In genomic region chr3:89219546-89219945, GRCm38 (mm10) we compare ENCODE assay signal across 13 mouse cellular contexts. TPM values are rescaled to one million over a fixed set of nuclear protein-coding genes. Genes with fewer than 3 reads are reported as not detected.
DNase-seq lines count a peak whose midpoint lies in the region; ATAC-seq lines count a peak whose summit lies in the region.
"Had no signal": no experiment of that assay in that cellular context is flagged by ENCODE, and none has a peak within 500 bp of the region (broad histone marks: within the 10 kb centered on the region; RNA-seq: fewer than 3 reads in every experiment).

No protein-coding gene starts in this region.

- H3K9me3 ChIP-seq in forebrain, embryonic 10.5 days = no peaks in the 10 kb centered on the region
- H3K9me3 ChIP-seq in forebrain, embryonic 14.5 days (replicated peaks; ENCODE audit: control insufficient read depth, low read length) = no peaks in the 10 kb centered on the region
- H3K9me3 ChIP-seq: liver, embryonic 13.5 days had no signal

- H3K4me2 ChIP-seq in forebrain, embryonic 14.5 days (ENCODE audit: low read length) = no peak overlapping the region
- H3K4me2 ChIP-seq: heart, embryonic 11.5 days; liver, embryonic 13.5 days had no signal

- no peak overlapping the region for H3K9ac ChIP-seq in forebrain, embryonic 14.5 days (ENCODE audit: low read length)
- H3K9ac ChIP-seq: liver, embryonic 13.5 days had no signal

- no peak for ATAC-seq in forebrain, embryonic 14.5 days

- 55% methylated on average over 8 of the region's 8 CpGs for WGBS in forebrain, embryonic 10.5 days
- WGBS in forebrain, embryonic 14.5 days = 57% methylated on average over 8 of the region's 8 CpGs

- H3K27ac ChIP-seq in forebrain, embryonic 10.5 days = peak overlapping the region; percentile 62
- no peak overlapping the region for H3K27ac ChIP-seq in forebrain, embryonic 14.5 days (ENCODE audit: low read depth, low read length)
- H3K27ac ChIP-seq: liver, embryonic 13.5 days had no signal

- no peak for DNase-seq in forebrain, embryonic 10.5 days (ENCODE audit: extremely low spot score, low spot score)
- no peak for DNase-seq in forebrain, embryonic 14.5 days (ENCODE audit: low spot score)
- DNase-seq in kidney, postnatal 10 days = peak; percentile 4
- DNase-seq in kidney, adult 11 months = no peak
- peak; percentile 1 for DNase-seq in right cerebral cortex, postnatal 14 days
- DNase-seq in right cerebral cortex, adult 18-20 months = no peak
- no peak for DNase-seq in urinary bladder, adult 18-20 months (ENCODE audit: low spot score in 2 of 2)
- no peak for DNase-seq in cerebellum, postnatal 14 days
- DNase-seq: adrenal gland, postnatal 10 days; cerebellum, postnatal 25 days; kidney, postnatal 4 days; liver, embryonic 13.5 days had no signal

- H3K4me3 ChIP-seq in forebrain, embryonic 10.5 days = no peak overlapping the region
- no peak overlapping the region for H3K4me3 ChIP-seq in forebrain, embryonic 14.5 days (ENCODE audit: low read depth, low read length)
- H3K4me3 ChIP-seq: liver, embryonic 13.5 days had no signal

- peaks cover 94% of the 10 kb centered on the region for H3K4me1 ChIP-seq in forebrain, embryonic 10.5 days
- peaks cover 33% of the 10 kb centered on the region for H3K4me1 ChIP-seq in forebrain, embryonic 14.5 days (ENCODE audit: control insufficient read depth, insufficient read depth, low read length)

- peaks cover 76% of the 10 kb centered on the region for H3K36me3 ChIP-seq in forebrain, embryonic 10.5 days (replicated peaks)
- peaks cover 42% of the 10 kb centered on the region for H3K36me3 ChIP-seq in forebrain, embryonic 14.5 days (ENCODE audit: control insufficient read depth, insufficient read depth, low read length)
- H3K36me3 ChIP-seq: liver, embryonic 13.5 days had no signal

- H3K27me3 ChIP-seq in forebrain, embryonic 10.5 days (ENCODE audit: poor library complexity, severe bottlenecking) = no peaks in the 10 kb centered on the region
- no peaks in the 10 kb centered on the region for H3K27me3 ChIP-seq in forebrain, embryonic 14.5 days (replicated peaks; ENCODE audit: control insufficient read depth, insufficient read depth, low read length)

RNA-seq across cellular contexts. Expression of gene Thbs3, which starts 4.6 kb away (rescaled TPM):
- polyA plus RNA-seq in forebrain, embryonic 10.5 days (2016; fragmentation: Nextera tagmentation; extraction: Ambion mirVana) = 65.8 and 78.2 TPM in 2 replicates
- 49.9 and 57.2 TPM in 2 replicates for polyA plus RNA-seq in forebrain, embryonic 14.5 days (2014; fragmentation: Nextera tagmentation; extraction: Ambion mirVana)

RNA-seq across cellular contexts. Expression of gene Mtx1, which starts 7.3 kb away (rescaled TPM):
- 227 and 242 TPM in 2 replicates for polyA plus RNA-seq in forebrain, embryonic 10.5 days (2016; fragmentation: Nextera tagmentation; extraction: Ambion mirVana)
- polyA plus RNA-seq in forebrain, embryonic 14.5 days (2014; fragmentation: Nextera tagmentation; extraction: Ambion mirVana) = 156 and 182 TPM in 2 replicates

RNA-seq across cellular contexts. Expression of gene Muc1, which starts 9.3 kb away (rescaled TPM):
- 1.7 and 1.8 TPM in 2 replicates for polyA plus RNA-seq in forebrain, embryonic 10.5 days (2016; fragmentation: Nextera tagmentation; extraction: Ambion mirVana)
- polyA plus RNA-seq in forebrain, embryonic 14.5 days (2014; fragmentation: Nextera tagmentation; extraction: Ambion mirVana) = 1.2 and 1.9 TPM in 2 replicates

RNA-seq across cellular contexts. Expression of gene Gba, which starts 16.8 kb away (rescaled TPM):
- polyA plus RNA-seq in forebrain, embryonic 10.5 days (2016; fragmentation: Nextera tagmentation; extraction: Ambion mirVana) = 34.2 and 34.7 TPM in 2 replicates
- polyA plus RNA-seq in forebrain, embryonic 14.5 days (2014; fragmentation: Nextera tagmentation; extraction: Ambion mirVana) = 45.6 and 47.9 TPM in 2 replicates

RNA-seq across cellular contexts. Expression of gene Krtcap2, which starts 26.2 kb away (rescaled TPM):
- 260 and 275 TPM in 2 replicates for polyA plus RNA-seq in forebrain, embryonic 10.5 days (2016; fragmentation: Nextera tagmentation; extraction: Ambion mirVana)
- polyA plus RNA-seq in forebrain, embryonic 14.5 days (2014; fragmentation: Nextera tagmentation; extraction: Ambion mirVana) = 197 and 234 TPM in 2 replicates

Comparison
In these comparisons a context has a peak if more than half of its experiments do, and no peak if none do; other contexts are left out.
1. DNase-seq: peak in kidney, postnatal 10 days (single experiment) and right cerebral cortex, postnatal 14 days (single experiment); none in forebrain, embryonic 10.5 days (single experiment), forebrain, embryonic 14.5 days (single experiment), kidney, adult 11 months (single experiment), right cerebral cortex, adult 18-20 months (single experiment), urinary bladder, adult 18-20 months (0 of 2) and cerebellum, postnatal 14 days (0 of 2).